Mouse (Mus musculus) gastrocnemius, adult 18-20 months (tissue): ENCODE measurements around the gene Was. TPM values are rescaled to one million over a fixed set of nuclear protein-coding genes. Genes with fewer than 3 reads are reported as not detected.
"Not testable (repeated sequence)": the region's sequence is repeated elsewhere in the genome, so short reads cannot be mapped to it uniquely, and the experiment has no call there.

Experiments used
- DNase-seq: peaks from one replicate; pipeline ENCODE4 v3.0.0; 2021; ENCODE audit warnings: low spot score
- total RNA-seq, 2 experiments: library from RNA; stranded (reverse); gene quantifications; 2 replicates each; pipeline ENCODE4 v1.2.3; 2021

Gene Was
- total RNA-seq, 2 experiments from 2014 or later: 0.21 to 0.52 TPM

DNA sequence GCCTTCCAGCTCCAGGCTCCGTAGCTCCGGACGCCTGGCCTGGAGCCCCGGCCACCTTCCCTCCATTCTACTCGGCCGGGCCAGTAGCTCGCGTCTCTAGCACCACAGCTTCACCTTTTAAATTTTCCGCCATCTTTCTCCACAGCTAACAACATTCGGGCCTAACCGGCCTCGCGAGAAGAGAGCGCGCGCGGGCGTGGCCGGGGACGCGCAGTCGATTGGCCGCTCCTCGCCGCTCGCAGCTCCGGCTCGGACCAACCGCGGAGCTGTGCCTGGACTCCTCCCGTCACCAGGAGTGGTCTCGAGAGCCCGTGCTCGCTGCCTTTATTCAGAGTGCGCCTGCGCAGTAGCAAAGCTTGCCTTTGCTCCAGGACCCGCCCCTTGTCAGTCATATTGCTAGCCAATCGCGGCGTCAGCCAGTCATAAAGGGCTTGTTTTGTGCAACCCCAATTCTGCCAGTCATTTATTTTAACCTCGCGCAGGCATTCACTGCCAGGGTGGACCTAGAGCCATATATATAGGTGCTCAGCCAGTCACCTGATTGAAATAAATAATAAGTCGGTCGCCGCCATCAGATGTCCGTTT lies 15.8 kb downstream of the Was start, which contains the start of gene Suv39h1:
TSS of gene Suv39h1 (minus strand) at position 331 of the 585 bp plus-strand sequence.
- DNase-seq: peak; percentile 93

GRCm38 (mm10) chrX:8073881-8074429 lies 16.3 kb downstream of the Was start:
- DNase-seq: no peak

DNA sequence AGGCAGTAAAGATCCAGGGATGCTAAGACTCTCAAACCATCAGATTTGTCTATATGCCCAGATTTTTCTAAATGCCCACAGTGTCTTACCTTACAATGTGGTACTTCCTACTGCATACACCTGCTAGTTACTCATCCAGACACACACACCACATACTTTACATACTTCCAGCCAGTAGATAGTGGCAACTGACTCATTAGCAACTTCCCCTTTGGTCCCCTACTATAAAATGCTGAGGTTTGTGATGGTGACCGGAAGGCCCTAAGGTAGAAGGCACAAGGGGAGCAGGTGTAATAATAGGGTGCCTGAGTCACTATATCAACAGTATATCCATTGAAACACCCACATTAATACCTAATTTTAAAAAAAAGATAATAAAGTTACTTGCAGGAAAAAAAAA lies 21.1 kb downstream of the Was start:
- no peak for DNase-seq

- not testable (repeated sequence) for DNase-seq
Observed at GRCm38 (mm10) chrX:8051044-8051781, 39.1 kb downstream of the Was start.

GRCm38 (mm10) chrX:8033009-8033408 lies 57.3 kb downstream of the Was start:
- DNase-seq: no peak

Other genes starting within 250 kb of the Was start
- gene Otud5, start 249.1 kb downstream of the Was start, total RNA-seq: 10 to 100 TPM; 14.6 to 17.1 TPM
- 1 to 10 TPM; 1.5 to 1.9 TPM for gene Pim2, start 212.2 kb downstream of the Was start, total RNA-seq
- 1 to 10 TPM; 7.7 to 9.5 TPM for gene Slc35a2, start 206.5 kb downstream of the Was start, total RNA-seq
- 10 to 100 TPM; 22.3 to 23.5 TPM for gene Pqbp1, start 191.2 kb downstream of the Was start, total RNA-seq
- gene Timm17b, start 191.1 kb downstream of the Was start, total RNA-seq: 10 to 100 TPM; 42.7 to 47.6 TPM
- gene Gm10491, start 182.7 kb downstream of the Was start, total RNA-seq: not detected
- not detected for gene Gm10490, start 181.0 kb downstream of the Was start, total RNA-seq
- not detected for gene Pcsk1n, start 170.7 kb downstream of the Was start, total RNA-seq
- gene Eras, start 161.9 kb downstream of the Was start, total RNA-seq: not detected
- 1 to 10 TPM; 3.6 to 5.0 TPM for gene Hdac6, start 142.6 kb downstream of the Was start, total RNA-seq
- not detected for gene Gata1, start 112.4 kb downstream of the Was start, total RNA-seq
- not detected for gene Glod5, start 72.0 kb downstream of the Was start, total RNA-seq
- 1 to 10 TPM; 4.5 TPM for gene Suv39h1, start 15.7 kb downstream of the Was start, total RNA-seq
- 10 to 100 TPM in 1 of 2 experiments, 1 to 10 TPM in 1; 8.7 to 10.1 TPM for gene Wdr13, start 42.4 kb upstream of the Was start, total RNA-seq
- gene Rbm3, start 55.4 kb upstream of the Was start, total RNA-seq: 10 to 100 TPM; 48.0 to 90.4 TPM
- 1 to 10 TPM; 2.7 to 4.1 TPM for gene Tbc1d25, start 85.7 kb upstream of the Was start, total RNA-seq
- 1 to 10 TPM; 6.8 to 8.3 TPM for gene Ebp, start 103.0 kb upstream of the Was start, total RNA-seq
- gene Porcn, start 116.0 kb upstream of the Was start, total RNA-seq: 1 to 10 TPM; 4.3 to 4.4 TPM
- gene Ftsj1, start 161.9 kb upstream of the Was start, total RNA-seq: 10 to 100 TPM; 13.3 to 14.0 TPM
- not detected for gene Slc38a5, start 180.6 kb upstream of the Was start, total RNA-seq
- gene Ssxb10, start 236.9 kb upstream of the Was start, total RNA-seq: not detected